Mouse (Mus musculus) neural tube, embryonic 12.5 days (tissue): Measurements from ENCODE around the gene Kctd14. TPM values are rescaled to one million over a fixed set of nuclear protein-coding genes. Genes with fewer than 3 reads are reported as not detected.
"Not testable (repeated sequence)": the region's sequence is repeated elsewhere in the genome, so short reads cannot be mapped to it uniquely, and the experiment has no call there.

Experiments used
- ATAC-seq: fragments of 200-750 bp; cut with Nextera tagmentation; 2 replicates; pipeline ENCODE4 v1.8.0; 2017; ENCODE audit warnings: low read depth, mild to moderate bottlenecking, moderate TSS enrichment, moderate library complexity; ENCODE audit not compliant: low FRiP score
- H3K27ac ChIP-seq: fragments of 300-500 bp; sonication (generic); 2 replicates; pipeline ENCODE4 v1.5.1; 2016
- H3K27me3 ChIP-seq: fragments of 300-500 bp; sonication (generic); replicated peaks from 2 replicates; pipeline ENCODE4 v1.6.1; 2016; ENCODE audit warnings: mild to moderate bottlenecking
- H3K36me3 ChIP-seq: fragments of 300-500 bp; sonication (generic); 2 replicates; pipeline ENCODE4 v1.6.1; 2016; ENCODE audit warnings: mild to moderate bottlenecking
- H3K4me1 ChIP-seq: fragments of 300-500 bp; sonication (generic); 2 replicates; pipeline ENCODE4 v1.6.1; 2016
- H3K4me2 ChIP-seq: fragments of 300-500 bp; sonication (generic); replicated peaks from 2 replicates; pipeline ENCODE4 v1.6.1; 2016; ENCODE audit warnings: mild to moderate bottlenecking
- H3K4me3 ChIP-seq: fragments of 300-500 bp; sonication (generic); 2 replicates; pipeline ENCODE4 v1.5.1; 2016
- H3K9ac ChIP-seq: fragments of 300-500 bp; sonication (generic); 2 replicates; pipeline ENCODE4 v1.6.1; 2016; ENCODE audit warnings: mild to moderate bottlenecking
- H3K9me3 ChIP-seq: fragments of 300-500 bp; sonication (generic); 2 replicates; pipeline ENCODE4 v1.6.1; 2016; ENCODE audit warnings: mild to moderate bottlenecking
- WGBS: fragments of 180-500 bp; shearing (Covaris S2); methylation state at CpG from one replicate; pipeline ENCODE4 v1.1.7; 2016; 5-methylcytosine and 5-hydroxymethylcytosine counted together
- polyA plus RNA-seq: library from polyadenylated mRNA; unstranded; fragments of >200 nt; fragmentation: Nextera tagmentation; extraction: Ambion mirVana; gene quantifications from 2 replicates; pipeline ENCODE4 v1.2.1, GENCODE M21; 2016

Kctd14 gene
- polyA plus RNA-seq = 2.0 TPM in 2 replicates

DNA sequence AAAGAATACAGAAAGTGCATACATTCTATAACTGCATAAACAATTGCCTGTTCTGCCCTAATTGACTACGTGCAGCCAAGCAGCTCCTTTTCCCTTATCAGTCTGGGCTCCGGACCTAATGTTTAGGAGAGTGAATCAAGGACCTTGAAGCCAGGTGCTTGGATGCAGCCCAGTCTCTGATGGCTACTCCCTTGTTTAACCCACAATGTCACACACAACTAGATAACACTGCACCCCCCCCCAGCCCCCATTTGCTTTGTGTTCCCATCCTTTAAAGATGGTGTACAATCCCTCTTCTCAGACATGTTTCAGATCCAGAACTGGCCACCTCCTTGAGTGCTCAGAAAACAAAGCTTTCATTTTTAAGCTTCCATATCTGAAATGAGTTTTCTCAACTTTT lies at the start of gene Kctd14:
Gene Kctd14, plus strand, starts transcription at position 301 of the 400 bp plus-strand sequence.
- 84% methylated on average over 2 of the region's 2 CpGs for WGBS
- H3K4me2 ChIP-seq, ATAC-seq, H3K27ac ChIP-seq, H3K27me3 ChIP-seq, H3K9ac ChIP-seq, H3K4me3 ChIP-seq, H3K36me3 ChIP-seq, H3K9me3 ChIP-seq: not testable (repeated sequence)
- peaks cover 14% of the 10 kb centered on the region for H3K4me1 ChIP-seq

DNA sequence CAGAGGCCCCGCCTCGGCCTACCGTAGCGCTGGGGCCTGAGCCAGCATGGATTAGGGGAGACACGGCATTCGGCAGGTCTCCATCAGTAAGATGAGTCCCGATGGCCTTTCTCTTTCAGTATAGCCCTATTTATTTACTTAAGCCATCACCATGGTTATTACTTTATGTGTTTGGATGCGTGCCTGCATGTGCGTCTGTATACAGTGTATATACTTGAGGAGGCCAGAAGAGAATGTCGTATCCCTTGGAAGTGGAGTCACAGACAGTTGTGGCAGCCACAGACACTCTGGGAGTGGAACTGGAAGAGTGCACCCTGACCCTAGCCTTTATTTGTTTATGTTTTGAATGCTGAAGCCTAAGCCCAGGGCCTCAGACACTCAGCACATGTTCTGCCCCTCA lies 44.0 kb upstream of the Kctd14 start:
- 89% methylated on average over 10 of the region's 10 CpGs for WGBS
- peaks cover 46% of the 10 kb centered on the region for H3K36me3 ChIP-seq
- no peak for ATAC-seq
- no peak overlapping the region for H3K27ac ChIP-seq
- H3K4me2 ChIP-seq = no peak overlapping the region
- H3K9me3 ChIP-seq = peaks cover 12% of the 10 kb centered on the region; the same call in 1 of the 2 replicates
- no peak overlapping the region for H3K9ac ChIP-seq
- H3K4me3 ChIP-seq = no peak overlapping the region
- H3K4me1 ChIP-seq = peaks cover 4% of the 10 kb centered on the region; the same call in 1 of the 2 replicates
- no peaks in the 10 kb centered on the region for H3K27me3 ChIP-seq

DNA sequence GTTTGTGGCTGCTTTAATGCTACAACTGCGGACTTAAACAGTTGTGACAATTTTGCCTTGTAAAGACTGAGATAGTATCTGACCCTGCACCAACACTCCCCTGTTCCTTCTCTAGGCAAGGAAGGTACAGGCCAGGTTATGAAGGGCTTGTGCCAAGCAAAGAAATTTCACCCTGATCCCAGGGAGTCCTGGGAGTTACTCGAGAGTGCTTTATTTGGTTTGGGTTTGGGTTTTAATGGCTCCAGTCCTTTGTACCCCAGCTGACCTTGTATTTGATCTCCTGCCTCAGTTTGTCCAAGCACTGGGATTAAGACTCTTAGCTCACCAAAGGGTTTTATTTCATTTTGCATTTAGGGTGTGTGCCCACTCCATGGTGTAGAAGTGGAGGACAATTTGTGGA lies 40.0 kb upstream of the Kctd14 start:
- Histone ChIP-seq H3K27me3 (no peaks in the 10 kb centered on the region), H3K9me3 (no peaks in the 10 kb centered on the region), H3K4me3 (no peak overlapping the region), H3K9ac (no peak overlapping the region), H3K4me2 (no peak overlapping the region), H3K4me1 (no peaks in the 10 kb centered on the region), H3K36me3 (peaks cover 34% of the 10 kb centered on the region), H3K27ac (no peak overlapping the region)
- ATAC-seq = no peak
- 93% methylated on average over 2 of the region's 2 CpGs for WGBS

DNA sequence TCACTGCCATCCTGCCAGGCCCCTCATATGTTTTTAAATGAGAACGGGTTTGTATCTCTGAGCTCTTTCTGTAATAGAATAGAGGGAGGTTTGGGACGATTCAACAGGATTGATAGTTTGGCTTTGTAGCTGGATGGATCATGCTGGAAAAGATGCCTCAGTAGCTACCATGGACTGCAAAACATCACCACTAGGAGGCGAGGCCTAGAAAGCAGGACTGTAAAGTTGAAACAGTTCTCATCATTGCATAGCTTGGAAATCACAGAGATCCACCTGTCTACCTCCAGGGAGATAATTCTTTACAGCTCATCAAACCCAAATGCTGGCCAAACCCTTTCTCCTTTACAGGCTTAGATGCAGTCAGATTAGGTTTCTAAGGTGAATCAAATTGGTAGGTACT lies 39.5 kb upstream of the Kctd14 start:
- Histone ChIP-seq H3K4me2 (no peak overlapping the region), H3K4me1 (no peaks in the 10 kb centered on the region), H3K36me3 (peaks cover 34% of the 10 kb centered on the region), H3K9ac (no peak overlapping the region), H3K4me3 (no peak overlapping the region), H3K27ac (no peak overlapping the region), H3K9me3 (no peaks in the 10 kb centered on the region), H3K27me3 (no peaks in the 10 kb centered on the region)
- no peak for ATAC-seq
- WGBS = 77% methylated on average over 3 of the region's 3 CpGs

DNA sequence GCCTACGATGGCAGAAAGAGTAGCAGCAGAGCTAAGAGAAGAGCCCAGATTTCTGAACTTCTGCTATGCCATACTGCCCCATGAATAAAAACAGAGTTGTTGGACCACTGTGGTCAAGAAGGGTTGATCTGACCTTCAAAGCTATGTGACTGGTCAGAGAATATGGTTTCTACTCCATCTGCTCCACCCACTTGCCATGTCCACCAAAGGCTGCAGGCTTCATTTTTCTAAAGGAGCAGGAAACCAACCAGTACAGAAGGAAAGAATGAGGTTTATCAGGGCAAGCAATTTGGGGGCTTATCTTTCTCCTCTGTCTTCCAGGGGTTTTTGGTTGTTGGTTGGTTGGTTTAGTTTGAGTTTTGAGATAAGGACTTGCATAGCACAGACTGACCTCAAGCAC lies 37.1 kb upstream of the Kctd14 start:
- Histone ChIP-seq H3K36me3 (peaks cover 25% of the 10 kb centered on the region), H3K27ac (no peak overlapping the region)
- 89% methylated on average over 1 of the region's 1 CpGs for WGBS

DNA sequence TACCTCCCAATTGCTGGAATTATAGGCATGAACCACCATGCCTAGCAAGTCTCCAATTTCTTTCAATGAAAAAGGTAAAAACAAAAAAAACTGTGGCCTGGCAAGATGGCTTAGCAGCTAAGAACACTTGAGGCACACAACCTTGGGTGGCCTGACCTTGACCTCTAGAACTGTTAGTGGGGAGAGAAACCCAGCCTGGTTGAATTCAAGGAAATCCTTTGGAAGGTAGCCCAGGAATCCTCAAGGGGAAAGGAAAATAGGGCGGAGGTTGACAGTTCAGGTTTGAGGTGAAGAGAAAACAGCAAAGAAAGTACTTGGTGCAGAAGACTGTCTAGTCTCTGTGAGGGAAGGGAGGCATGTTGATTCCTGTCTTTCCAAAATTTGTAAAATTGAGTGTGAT lies 36.7 kb upstream of the Kctd14 start:
- H3K9me3 ChIP-seq = no peaks in the 10 kb centered on the region
- H3K4me1 ChIP-seq = no peaks in the 10 kb centered on the region
- no peak overlapping the region for H3K27ac ChIP-seq
- H3K9ac ChIP-seq = no peak overlapping the region
- 88% methylated on average over 1 of the region's 1 CpGs for WGBS
- H3K4me2 ChIP-seq = no peak overlapping the region
- ATAC-seq = no peak
- H3K27me3 ChIP-seq = no peaks in the 10 kb centered on the region
- no peak overlapping the region for H3K4me3 ChIP-seq
- H3K36me3 ChIP-seq = peaks cover 22% of the 10 kb centered on the region

More for the DNA sequence above, 37.1 kb upstream of the Kctd14 start:
- no peaks in the 10 kb centered on the region for H3K4me1 ChIP-seq
- H3K4me2 ChIP-seq = no peak overlapping the region
- H3K9ac ChIP-seq = no peak overlapping the region
- H3K9me3 ChIP-seq = no peaks in the 10 kb centered on the region
- ATAC-seq = no peak
- no peak overlapping the region for H3K4me3 ChIP-seq
- H3K27me3 ChIP-seq = no peaks in the 10 kb centered on the region

DNA sequence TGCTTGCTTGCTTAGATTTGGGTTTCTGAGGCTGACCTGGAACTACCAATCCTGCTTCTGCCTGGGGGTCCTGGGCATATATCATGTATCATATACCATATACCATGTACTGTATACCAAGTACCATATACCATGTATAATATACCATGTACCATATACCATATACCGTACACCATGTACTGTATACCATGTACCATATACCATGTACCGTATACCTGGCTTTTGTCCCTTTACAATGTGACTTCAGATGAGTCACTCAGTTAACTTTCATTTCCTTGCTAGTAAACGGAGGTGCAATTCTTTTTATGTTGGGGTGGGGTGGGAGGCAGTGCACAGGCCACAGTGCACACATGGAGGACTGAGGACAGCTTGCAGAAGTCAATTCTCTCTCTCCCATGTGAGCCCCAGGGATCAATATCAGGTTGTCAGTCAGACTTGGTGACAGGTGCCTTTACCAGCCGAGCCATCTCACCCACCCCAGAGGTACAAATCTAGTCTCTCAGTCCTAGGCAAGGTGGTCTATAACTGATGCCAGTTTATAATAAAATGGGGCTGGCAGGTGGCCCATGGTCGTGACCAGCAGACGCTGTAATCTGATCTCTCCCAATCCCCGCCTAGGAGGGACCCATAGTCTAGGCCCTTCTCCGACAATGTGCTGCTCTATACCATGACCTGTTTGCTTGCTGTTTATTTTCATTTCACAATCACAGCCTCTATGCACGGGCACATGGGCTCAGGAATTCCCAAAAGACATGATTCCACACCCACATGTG lies 36.0 kb upstream of the Kctd14 start:
- Histone ChIP-seq H3K9me3 (no peaks in the 10 kb centered on the region), H3K27ac (no peak overlapping the region), H3K4me1 (no peaks in the 10 kb centered on the region), H3K27me3 (no peaks in the 10 kb centered on the region), H3K4me2 (no peak overlapping the region), H3K9ac (no peak overlapping the region), H3K4me3 (no peak overlapping the region), H3K36me3 (peaks cover 15% of the 10 kb centered on the region)
- 60% methylated on average over 9 of the region's 9 CpGs for WGBS
- 0 out of 2 replicates have a peak, but pooled peaks have one; percentile 52 for ATAC-seq

DNA sequence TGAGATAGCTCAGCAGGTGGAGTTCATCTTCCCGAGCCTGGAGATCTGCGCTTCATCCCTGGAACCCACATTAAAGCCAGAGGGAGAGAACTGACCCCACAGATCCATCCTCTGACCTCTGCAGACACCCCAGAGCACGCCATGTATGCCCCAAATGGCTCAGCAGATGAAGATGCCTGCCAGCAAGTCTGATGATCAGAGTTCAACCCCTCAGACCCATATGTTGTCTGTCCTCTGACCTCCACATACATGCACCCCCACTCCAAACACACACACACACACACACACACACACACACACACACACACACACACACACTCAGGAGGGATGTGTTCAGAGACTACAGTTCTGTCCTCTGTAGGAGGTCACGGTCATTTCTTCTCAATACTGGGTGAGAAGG lies 34.6 kb upstream of the Kctd14 start:
- no peaks in the 10 kb centered on the region for H3K9me3 ChIP-seq
- peaks cover 2% of the 10 kb centered on the region; the same call in 1 of the 2 replicates for H3K36me3 ChIP-seq
- 85% methylated on average over 4 of the region's 4 CpGs for WGBS
- H3K4me3 ChIP-seq = no peak overlapping the region
- no peak overlapping the region for H3K9ac ChIP-seq
- H3K4me2 ChIP-seq = no peak overlapping the region
- H3K27ac ChIP-seq = no peak overlapping the region
- H3K27me3 ChIP-seq = no peaks in the 10 kb centered on the region
- ATAC-seq = no peak
- no peaks in the 10 kb centered on the region for H3K4me1 ChIP-seq

DNA sequence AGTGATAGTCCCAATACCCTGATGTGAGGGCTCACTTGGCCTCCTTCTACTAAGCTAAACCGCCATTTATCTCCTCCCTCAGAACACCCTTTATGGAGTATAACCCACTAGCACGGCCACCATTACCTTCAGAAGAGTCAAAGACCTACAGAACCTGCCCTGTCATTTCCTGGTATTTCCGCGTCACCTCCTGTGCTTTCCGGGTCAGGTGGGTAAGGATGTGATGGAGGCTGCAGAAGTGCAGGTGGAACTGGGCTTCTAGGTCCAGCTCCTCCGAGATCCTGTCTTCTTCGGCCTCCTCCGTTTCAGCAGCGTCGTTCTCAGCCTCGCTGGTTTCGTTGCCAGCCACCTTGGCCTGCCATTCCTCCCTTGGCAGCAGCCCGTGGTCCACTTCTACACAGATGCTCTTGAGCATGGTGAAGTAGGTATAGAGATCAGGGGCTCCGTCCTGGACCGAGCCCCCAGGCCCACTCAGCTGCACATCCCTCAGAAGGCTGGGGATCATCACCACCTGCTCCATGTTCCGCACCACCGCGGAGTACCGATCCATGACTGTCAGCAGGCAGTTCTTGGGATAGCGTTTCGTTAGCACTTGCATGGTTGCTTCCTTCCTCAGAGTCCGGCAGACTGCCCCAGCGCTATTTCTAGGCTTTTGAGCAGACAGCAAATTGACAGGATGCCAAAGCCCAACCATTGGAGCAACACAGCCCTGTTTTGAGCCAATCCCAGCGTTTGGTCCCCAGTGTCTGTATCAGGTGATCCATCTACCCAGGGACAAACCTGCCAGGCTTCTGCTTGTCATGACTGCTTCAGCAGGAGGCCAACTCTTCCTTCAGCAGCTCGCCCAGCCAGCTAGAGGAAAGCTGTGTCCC lies 34.0 kb upstream of the Kctd14 start, which contains the start of gene Thrsp:
Gene Thrsp, minus strand, starts transcription at position 825 of the 872 bp plus-strand sequence.
- H3K9ac ChIP-seq = no peak within 1 kb of the TSS
- 83% methylated on average over 25 of the region's 25 CpGs for WGBS
- no peak within 1 kb of the TSS for H3K4me2 ChIP-seq
- H3K27me3 ChIP-seq = no peaks in the 10 kb centered on the region
- no peak within 1 kb of the TSS for H3K4me3 ChIP-seq
- no peak within 1 kb of the TSS for H3K27ac ChIP-seq
- H3K4me1 ChIP-seq = no peaks in the 10 kb centered on the region
- no peaks in the 10 kb centered on the region for H3K9me3 ChIP-seq
- ATAC-seq = no peak
- H3K36me3 ChIP-seq = no peaks in the 10 kb centered on the region

DNA sequence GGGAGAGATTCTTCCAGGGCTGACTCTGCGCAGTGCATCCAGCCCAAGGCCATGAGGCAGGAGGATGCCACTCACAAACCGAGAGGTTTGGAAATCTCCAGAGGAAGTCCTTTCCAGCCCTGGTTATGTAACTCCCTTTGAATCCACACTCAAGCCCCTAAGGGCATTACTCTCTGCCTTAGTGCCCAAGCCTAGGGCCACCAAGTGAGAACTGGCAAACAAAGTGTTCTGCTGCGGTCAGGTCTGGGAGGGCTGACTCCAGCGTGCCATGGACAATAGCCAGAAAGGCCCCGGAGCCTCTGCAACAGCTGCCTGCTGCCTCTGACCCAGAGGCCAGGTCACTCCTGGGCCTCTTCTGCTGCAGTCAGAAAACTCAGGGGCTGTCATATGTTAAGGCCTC lies 32.4 kb upstream of the Kctd14 start:
- Histone ChIP-seq H3K4me1 (no peaks in the 10 kb centered on the region), H3K4me2 (no peak overlapping the region), H3K36me3 (no peaks in the 10 kb centered on the region), H3K9me3 (no peaks in the 10 kb centered on the region), H3K27ac (no peak overlapping the region), H3K9ac (no peak overlapping the region), H3K4me3 (no peak overlapping the region), H3K27me3 (no peaks in the 10 kb centered on the region)
- 74% methylated on average over 5 of the region's 5 CpGs for WGBS
- no peak for ATAC-seq

DNA sequence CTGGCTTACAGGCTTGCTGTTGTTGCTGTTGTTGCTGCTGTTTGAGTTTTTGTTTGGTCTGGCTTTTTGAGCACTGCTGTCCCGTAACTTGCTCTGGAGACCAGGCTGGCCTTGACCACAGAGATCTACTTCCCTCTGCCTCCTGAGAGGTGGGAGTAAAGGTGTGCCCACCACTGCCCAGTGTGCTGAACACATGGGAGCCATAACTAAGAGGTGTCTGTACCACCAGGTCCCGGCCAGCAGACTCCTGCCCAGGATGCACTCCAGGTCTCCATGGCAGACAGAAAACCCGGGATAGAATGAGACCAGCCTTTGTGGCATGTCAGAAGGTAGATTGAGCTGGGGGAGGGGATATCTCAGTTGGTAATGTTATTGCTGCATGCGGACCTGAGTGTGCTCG lies 32.0 kb upstream of the Kctd14 start:
- Histone ChIP-seq H3K9me3 (no peaks in the 10 kb centered on the region), H3K36me3 (no peaks in the 10 kb centered on the region), H3K27me3 (no peaks in the 10 kb centered on the region), H3K27ac (no peak overlapping the region), H3K4me2 (no peak overlapping the region), H3K4me1 (no peaks in the 10 kb centered on the region), H3K9ac (no peak overlapping the region), H3K4me3 (no peak overlapping the region)
- WGBS = 81% methylated on average over 5 of the region's 5 CpGs
- no peak for ATAC-seq

DNA sequence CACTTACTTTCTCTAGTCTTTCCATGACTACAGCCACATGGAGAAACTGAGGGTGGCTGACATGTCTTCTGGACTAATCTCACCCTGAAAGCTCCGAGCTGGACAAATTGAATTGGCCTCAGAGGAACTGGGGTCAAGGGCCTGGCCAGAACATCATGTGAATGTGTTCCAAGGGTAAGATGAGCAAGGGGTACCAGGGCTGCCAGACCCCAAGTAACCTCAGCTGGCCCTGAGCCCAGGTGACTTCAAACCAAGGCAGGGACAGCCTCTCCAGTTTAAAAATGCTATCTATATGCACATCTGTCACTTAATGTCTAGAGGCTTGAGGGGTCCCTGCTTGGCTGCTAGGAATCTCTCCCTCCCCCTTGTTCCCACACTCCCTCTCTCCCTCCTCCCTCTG lies 30.7 kb upstream of the Kctd14 start:
- H3K4me3 ChIP-seq = no peak overlapping the region
- WGBS = 79% methylated on average over 1 of the region's 1 CpGs
- ATAC-seq = no peak

More for the DNA sequence above, 30.7 kb upstream of the Kctd14 start:
- Histone ChIP-seq H3K27me3 (no peaks in the 10 kb centered on the region), H3K9ac (no peak overlapping the region), H3K9me3 (no peaks in the 10 kb centered on the region), H3K36me3 (no peaks in the 10 kb centered on the region), H3K4me2 (no peak overlapping the region), H3K4me1 (0 out of 2 replicates have a peak, but pooled peaks cover 2% of the 10 kb centered on the region), H3K27ac (no peak overlapping the region)
